Mouse (Mus musculus) kidney, postnatal 25 days (tissue): ENCODE data around the gene Gabarap.

ENCODE experiments used
- DNase-seq, 2 experiments: peaks; one replicate each; pipeline ENCODE4 v3.0.0; 2021; ENCODE audit warnings: mixed read lengths in 2 of 2

Gabarap gene

DNA sequence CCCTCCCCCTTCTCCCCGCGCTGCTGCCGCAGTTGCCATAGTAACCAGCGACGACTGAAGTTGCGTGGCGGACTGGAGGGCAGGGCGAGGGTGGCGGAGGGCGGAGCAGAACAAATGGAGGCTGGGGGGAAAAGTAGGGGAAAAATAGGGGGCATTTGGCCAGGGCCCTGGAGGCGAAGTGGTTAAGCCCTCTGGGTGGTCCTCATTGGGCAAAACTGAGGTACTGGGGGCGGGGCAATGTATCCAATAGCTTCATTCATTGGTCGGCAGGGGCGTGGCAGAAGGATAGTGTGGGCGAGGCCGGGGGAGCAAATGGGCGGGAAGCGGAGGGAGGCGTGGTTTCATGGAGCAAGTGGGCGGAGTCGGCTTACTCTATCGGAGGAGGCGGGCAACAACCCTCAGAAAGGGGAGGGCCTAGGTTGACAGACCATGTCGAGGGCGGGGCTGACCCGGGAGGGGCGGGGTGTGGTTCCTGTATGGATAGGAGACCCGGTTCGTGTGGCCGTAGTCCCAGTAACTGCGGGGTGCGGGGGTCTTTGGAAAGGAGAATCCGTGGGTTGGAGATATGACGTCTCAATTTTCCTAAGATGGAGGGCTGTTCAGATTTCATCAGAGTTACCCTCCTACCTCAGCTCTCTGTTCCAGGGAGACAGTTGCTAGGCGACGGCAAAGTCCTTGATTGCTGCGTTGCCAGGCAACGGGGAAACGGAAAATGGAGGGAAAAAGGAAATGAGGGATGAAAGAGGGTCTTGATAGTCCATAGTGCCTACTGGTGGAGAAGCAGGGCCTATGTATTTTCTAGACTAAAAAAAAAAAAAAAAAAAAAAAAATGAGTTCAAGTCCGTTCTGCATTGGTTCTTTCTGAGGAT lies 30.6 kb downstream of the Gabarap start:
- DNase-seq: peak; percentile 97 to 99

DNA sequence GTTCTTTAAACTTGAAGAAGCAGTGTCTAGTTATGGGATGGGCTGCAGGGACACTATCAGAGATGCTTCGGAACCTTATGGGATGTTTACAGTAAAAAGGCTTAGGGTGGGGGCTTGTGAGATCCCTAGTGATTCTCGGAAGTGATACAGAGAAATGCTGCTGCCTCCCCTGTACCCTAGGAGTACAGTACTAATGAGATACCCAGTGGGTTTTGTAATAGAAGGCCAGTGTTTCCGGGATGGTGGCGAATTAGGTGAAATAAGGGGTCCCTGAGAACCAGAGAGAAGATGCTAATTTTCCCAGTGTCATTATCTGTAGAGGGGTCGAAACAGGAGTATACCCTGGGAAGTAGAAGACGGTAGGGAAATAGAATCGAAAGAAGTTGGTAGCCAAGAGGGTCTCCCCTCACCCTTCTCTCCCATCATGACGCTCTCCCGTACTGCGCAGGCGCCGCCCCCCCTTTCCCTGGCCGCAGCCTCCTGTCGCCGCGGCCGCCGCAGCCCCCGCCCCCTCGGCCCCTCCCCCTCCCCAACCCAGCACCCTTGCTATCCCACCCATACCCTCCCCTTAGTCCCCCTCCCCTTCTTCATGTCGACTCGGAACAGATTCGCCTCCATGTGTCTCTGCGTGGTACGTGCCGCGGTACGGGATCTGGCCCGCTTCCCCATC lies 32.7 kb downstream of the Gabarap start:
- peak in 1 of 2 experiments; percentile 37 for DNase-seq

- DNase-seq: peak in 1 of 2 experiments; percentile 35
Observed at GRCm38 (mm10) chr11:70024151-70024514, 33.2 kb downstream of the Gabarap start.

GRCm38 (mm10) chr11:70026689-70027088 lies 35.7 kb downstream of the Gabarap start:
- peak; percentile 37 to 67 for DNase-seq

- DNase-seq: peak in 1 of 2 experiments; percentile 38
Observed at GRCm38 (mm10) chr11:70027397-70027796, 36.5 kb downstream of the Gabarap start.

DNA sequence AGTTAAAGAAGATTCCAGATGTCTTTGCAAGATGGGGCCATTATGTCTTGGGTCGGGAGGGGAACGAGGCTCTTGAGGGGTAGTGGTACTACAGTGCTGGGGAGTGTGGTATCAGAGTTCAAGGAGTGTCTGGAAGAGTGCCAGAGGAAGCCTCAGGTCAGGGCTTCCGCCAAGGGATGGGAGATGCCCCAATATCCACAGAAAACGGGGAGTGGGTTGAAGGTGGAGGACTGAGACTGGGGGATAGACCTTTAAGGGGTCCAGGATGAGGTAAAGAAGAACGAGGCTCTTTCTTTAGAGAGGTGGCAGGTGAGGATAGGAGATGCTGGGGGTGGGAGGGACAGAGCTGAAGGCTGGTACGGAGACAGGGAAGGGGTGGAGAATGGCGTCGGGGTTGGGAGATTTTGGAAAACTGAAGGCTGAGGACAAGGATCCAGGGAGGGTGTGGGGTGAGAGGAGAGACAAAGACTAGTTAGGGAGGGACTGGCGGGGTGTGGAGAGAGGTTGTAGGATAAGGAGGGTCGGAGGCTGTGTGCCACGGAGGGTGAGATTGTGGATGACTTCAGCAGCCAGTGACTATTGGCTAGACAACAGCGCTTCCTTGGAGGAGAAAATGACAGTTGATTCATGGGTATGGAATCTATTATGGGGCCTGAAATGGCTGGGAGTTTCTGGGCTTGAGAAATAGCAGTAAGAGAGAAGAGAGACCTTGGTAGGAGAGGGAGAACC lies 37.6 kb downstream of the Gabarap start:
- peak in 1 of 2 experiments; percentile 30 for DNase-seq

- DNase-seq: peak; percentile 45 to 63
Observed at GRCm38 (mm10) chr11:70029130-70029801, 38.3 kb downstream of the Gabarap start.

DNA sequence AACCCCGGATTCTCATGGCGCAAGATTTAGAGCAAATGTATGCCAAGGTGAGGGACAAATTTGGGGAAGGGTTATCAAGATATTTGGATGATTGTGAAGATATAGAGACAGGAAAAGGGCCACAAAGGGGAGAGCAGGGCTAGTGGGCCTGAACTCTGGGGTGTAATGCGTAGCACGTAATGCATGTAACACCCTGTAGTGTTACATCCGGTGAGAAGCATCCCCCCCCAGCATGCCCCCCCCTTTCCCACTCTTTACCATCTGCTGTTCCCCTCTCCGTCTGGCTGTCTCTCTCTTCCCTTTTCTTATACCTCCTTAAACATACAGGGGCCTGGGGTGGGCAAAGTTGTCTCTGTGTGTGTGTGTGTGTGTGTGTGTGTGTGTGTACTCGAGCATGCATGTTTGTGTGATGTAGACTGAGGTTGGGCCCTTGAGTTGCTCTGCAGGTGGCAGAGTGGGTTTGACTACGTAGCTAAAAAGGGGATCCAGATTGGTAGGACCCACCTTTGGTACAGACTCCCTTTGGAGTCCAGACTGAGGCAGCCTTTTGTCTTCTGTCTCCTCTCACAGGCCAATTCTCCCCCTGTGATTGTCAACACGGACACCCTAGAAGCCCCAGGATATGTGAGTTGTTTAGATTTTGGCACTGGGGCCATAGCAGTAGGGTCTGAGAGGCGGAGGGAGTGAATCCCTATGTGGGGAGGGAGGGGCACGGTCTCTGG lies 39.0 kb downstream of the Gabarap start:
- DNase-seq: no peak

DNA sequence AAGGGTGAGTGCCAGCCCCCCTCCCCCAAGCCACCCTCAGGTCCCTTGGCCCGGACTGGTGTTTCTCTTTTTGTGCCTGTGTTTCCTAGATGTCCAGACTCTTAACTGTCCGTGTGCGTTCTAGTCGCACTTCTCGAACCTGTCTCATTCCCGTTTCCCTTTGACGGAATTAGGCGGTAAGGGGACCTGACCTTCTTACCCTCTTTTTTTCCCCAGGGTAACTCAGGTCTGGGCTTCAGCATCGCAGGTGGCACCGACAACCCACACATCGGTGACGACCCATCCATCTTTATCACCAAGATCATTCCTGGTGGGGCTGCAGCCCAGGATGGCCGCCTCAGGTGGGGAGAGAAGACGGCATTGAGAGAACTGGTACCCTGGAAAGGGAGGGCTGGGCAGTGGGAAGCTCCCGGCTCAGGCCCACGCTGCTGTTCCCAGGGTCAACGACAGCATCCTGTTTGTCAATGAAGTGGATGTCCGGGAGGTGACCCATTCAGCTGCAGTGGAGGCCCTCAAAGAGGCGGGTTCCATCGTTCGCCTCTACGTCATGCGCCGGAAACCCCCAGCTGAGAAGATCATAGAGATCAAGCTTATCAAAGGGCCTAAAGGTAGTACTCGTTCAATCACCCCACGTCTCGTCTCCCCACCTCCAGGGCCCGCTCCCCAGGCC lies 39.8 kb downstream of the Gabarap start:
- peak in 1 of 2 experiments; percentile 29 for DNase-seq

DNA sequence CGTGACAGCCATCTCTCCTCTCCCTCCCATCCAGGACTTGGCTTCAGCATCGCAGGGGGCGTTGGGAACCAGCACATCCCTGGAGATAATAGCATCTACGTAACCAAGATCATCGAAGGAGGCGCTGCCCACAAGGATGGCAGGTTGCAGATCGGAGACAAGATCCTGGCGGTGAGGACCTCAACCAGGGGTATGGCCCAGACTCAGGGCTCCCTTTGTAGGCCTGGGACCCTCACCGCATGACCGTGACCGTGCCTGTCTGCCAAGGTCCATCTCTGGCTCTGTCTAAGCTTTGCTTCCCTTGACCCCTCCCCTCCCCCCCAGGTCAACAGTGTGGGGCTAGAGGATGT lies 40.4 kb downstream of the Gabarap start:
- DNase-seq: peak in 1 of 2 experiments; percentile 32

- no peak for DNase-seq
Observed at GRCm38 (mm10) chr11:70038174-70038573, 47.2 kb downstream of the Gabarap start.

GRCm38 (mm10) chr11:70039631-70040030 lies 48.7 kb downstream of the Gabarap start:
- DNase-seq: no peak

- DNase-seq: no peak
Observed at GRCm38 (mm10) chr11:70040184-70040583, 49.2 kb downstream of the Gabarap start.

DNA sequence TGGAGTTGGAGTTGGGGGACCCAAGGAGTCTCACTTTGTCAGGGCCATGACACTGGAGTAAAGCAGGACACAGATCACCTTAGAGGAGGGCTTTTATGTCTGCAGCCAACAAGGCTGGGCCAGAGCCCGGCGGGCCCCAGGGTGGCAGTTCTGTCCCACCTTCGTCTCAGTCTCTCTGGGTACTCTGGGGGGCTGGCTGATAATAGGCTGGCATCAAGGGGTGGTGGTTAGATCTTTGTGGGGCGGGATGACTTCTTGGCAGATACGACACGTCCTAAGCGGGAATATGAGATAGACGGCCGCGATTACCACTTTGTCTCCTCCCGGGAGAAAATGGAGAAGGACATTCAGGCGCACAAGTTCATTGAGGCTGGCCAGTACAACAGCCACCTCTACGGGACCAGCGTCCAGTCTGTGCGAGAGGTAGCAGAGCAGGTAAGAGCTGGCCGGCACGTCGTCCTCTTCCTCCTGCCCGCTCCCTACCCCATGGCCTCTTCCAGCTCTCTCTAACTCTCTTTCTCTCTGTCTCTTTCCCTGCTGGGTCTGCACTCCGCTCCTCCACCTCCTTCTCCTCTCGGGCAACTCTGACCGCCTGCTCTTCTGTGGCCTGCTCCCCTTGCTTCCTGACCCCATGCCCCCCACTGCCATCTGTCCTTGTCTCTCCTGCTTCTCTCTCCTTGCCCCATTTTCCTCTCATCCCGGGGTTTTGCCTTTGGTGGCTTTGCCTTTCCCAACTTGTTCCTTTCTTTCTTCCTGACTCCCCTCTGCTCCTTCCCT lies 51.6 kb downstream of the Gabarap start:
- no peak for DNase-seq

DNA sequence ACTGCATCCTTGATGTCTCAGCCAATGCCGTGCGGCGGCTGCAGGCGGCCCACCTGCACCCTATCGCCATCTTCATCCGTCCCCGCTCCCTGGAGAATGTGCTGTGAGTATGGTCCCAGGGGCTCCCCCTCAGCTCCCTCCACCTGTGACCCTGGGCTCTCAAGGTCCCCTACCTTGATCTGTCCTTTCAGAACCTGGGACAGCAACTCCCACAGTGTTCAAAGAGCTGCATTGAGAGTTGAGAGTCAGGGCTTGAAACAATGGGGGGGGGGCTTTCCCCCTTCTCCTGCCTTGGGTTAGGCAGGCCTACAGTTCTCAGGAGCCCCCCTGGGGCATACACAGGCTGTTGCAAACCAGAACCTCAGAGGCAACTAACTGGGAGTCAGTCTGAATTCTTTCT lies 52.7 kb downstream of the Gabarap start:
- no peak for DNase-seq
